Mouse (Mus musculus) cerebellum, postnatal 36 days (tissue): ENCODE measurements at regions not wholly inside any gene's neighbourhood (a gene's known extent, or its start where the extent isn't known, plus 50 kb on each side); places are given as distances from the start of the nearest gene placed in this dataset.

ENCODE experiments used
- DNase-seq, 2 experiments: peaks; one replicate each; pipeline ENCODE4 v3.0.0; 2021 to 2022; ENCODE audit warnings: mixed read lengths in 2 of 2

- no peak for DNase-seq
Observed at GRCm38 (mm10) chr3:33262797-33263196, 119.8 kb upstream of the Pex5l start.

DNA sequence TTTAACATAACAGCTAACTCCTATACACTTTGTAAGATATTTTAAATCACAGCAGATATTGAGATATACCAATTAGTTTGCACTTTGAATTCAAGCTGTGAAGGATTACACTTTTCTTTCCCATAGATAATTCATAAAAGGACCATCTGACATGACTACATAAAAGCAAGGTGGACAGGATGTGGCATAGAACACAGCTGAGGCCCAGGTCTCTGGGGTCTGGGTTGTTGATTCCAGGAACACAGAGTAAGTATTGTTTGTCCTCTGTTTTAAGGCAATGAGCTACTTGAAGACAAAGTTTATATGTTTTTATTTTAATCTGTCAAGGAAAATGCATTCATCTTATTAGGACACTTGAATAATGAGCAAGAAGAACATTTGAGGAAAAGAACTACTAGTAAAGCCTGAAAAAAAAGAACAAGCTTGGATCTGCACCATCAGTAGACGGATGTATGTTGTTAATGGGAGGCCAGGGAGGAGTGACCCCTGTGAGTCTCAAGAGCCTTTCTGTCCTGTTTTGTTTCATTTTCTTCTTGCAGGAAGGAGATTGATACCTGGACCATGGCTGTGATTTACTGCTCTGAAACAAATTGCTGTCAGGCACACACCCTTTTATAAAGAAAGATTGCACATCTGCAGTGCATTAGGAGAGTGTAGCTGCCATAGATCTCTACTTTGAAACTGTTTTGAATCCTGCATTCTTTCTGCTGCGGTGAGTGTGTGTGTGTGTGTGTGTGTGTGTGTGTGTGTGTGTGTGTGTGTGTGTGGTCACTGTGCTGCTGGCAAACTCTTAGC is 76.4 kb upstream of the Pex5l start:
- DNase-seq = no peak

DNA sequence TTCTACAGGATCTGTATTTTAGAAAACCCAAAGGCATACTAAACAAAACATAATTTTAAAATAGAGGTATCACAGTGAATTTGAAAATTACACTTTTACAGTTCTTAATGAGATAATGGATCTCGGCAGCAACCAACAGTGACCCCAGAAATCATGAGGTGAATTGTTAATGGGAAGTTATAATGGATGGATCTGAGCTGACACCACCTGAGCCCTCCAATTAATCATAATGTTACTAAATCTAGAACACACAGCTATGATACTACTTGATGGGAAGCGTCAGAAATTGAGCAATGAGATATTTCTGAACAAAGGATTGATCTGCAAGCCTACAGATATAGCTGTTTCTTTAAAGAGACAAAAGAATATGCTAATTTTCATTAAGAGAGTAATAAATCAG is 75.2 kb upstream of the Pex5l start:
- DNase-seq = no peak

- DNase-seq = no peak
Observed at GRCm38 (mm10) chr3:33217360-33218034, 74.5 kb upstream of the Pex5l start.

DNA sequence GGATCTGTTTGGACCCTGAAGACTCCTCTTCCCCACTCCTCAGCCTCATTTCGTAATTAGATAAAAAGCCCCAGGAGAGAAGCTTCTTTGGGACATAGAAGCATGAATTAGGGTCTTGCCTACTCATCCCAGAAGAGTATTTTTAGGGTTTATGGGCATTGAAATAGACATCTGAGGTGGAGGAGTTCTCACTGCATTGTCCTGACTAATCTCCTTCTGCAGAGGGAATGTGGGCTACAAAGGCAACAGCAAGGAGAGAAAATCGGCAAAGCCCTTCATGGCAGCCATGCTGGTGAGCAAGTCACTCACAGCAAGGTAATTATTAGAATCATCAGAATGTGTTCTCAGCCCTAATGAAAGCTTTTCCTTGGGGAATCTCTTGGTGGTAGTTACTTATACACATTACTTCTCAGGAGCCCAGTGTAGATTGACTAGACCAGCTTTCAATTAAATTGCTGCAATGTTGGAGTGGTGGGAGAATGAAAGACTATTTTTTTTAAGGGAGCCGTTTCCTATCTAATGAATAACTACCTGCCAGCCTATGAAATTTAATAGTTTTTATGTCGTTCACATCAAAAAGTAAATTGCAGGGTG is 68.3 kb upstream of the Pex5l start:
- no peak for DNase-seq
